Mouse (Mus musculus): ENCODE results near the gene Bcas1. TPM values are rescaled to one million over a fixed set of nuclear protein-coding genes. Genes with fewer than 3 reads are reported as not detected.

The Bcas1 gene
- polyA plus RNA-seq, 1 experiment from 2014 or later, result 0.48 TPM

DNA sequence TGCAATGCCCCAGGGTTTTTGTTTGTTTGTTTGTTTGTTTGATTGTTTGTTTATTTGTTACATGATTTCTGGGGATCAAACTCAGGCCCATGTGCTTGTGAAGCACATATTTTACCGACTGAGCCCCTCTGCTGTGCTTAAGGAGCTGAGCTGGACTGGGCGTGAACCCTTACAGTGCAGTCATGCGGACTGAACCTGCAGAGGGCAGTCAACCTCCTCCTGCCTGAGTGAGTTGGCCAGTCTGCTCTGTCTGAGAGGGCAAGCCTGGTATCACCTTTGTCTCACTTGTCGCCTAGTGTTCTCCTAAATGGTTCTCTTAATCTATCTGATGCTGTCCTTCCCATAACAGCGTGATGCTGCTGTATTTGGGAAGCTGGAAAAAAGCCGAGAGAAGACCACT is 4.5 kb upstream of the Bcas1 start:
- DNase-seq, result no peak
- Histone ChIP-seq H3K4me2 (ENCODE audit: low read depth, low read length) (no peak overlapping the region), H3K9ac (replicated peaks) (no peak overlapping the region), H3K4me1 (ENCODE audit: insufficient read depth) (no peaks in the 10 kb centered on the region), H3K27ac (ENCODE audit: low read depth) (no peak overlapping the region), H3K27me3 (ENCODE audit: insufficient read depth, low read length) (no peaks in the 10 kb centered on the region), H3K4me3 (ENCODE audit: low read depth, low read length) (no peak overlapping the region), H3K36me3 (replicated peaks; ENCODE audit: insufficient read depth, low read length) (no peaks in the 10 kb centered on the region), H3K9me3 (ENCODE audit: low read length) (no peaks in the 10 kb centered on the region)
- WGBS (ENCODE audit: insufficient replicate concordance), result 63% methylated on average over 6 of the region's 6 CpGs
- no peak for ATAC-seq
- TF ChIP-seq EP300 (IDR thresholded peaks at IDR 0.05; ENCODE audit: low read depth), result no peak
- TF ChIP-seq CTCF (IDR thresholded peaks at IDR 0.05; ENCODE audit: low read depth), result no peak

DNA sequence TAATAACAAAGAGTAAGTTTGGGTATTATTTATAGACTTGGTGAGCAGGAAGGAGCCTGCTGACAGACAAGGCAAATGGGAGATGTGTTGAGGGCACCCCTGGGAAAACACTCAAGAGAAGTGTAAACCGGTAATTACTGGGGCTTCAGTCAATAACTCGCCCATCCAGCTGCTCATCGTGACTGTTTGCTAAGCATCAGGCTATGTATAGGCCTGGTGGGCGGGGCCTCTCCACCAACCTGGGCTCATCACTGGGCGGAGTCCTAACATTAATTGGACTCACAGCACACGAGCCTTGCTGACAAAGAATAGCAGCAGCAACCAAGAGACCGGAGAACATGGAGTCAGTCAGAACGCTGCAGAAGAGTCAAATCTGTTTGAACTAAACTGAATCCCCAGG is 1.3 kb upstream of the Bcas1 start:
- ATAC-seq, result no peak
- no peaks in the 10 kb centered on the region for H3K9me3 ChIP-seq (ENCODE audit: low read length)
- no peaks in the 10 kb centered on the region for H3K27me3 ChIP-seq (ENCODE audit: insufficient read depth, low read length)
- no peak for DNase-seq
- H3K36me3 ChIP-seq (replicated peaks; ENCODE audit: insufficient read depth, low read length), result no peaks in the 10 kb centered on the region
- H3K4me2 ChIP-seq (ENCODE audit: low read depth, low read length), result no peak overlapping the region
- H3K9ac ChIP-seq (replicated peaks), result no peak overlapping the region
- no peaks in the 10 kb centered on the region for H3K4me1 ChIP-seq (ENCODE audit: insufficient read depth)
- TF ChIP-seq CTCF (IDR thresholded peaks at IDR 0.05; ENCODE audit: low read depth), result no peak
- no peak for TF ChIP-seq EP300 (IDR thresholded peaks at IDR 0.05; ENCODE audit: low read depth)
- WGBS (ENCODE audit: insufficient replicate concordance), result 57% methylated on average over 8 of the region's 8 CpGs
- H3K27ac ChIP-seq (ENCODE audit: low read depth), result no peak overlapping the region
- H3K4me3 ChIP-seq (ENCODE audit: low read depth, low read length), result no peak overlapping the region

DNA sequence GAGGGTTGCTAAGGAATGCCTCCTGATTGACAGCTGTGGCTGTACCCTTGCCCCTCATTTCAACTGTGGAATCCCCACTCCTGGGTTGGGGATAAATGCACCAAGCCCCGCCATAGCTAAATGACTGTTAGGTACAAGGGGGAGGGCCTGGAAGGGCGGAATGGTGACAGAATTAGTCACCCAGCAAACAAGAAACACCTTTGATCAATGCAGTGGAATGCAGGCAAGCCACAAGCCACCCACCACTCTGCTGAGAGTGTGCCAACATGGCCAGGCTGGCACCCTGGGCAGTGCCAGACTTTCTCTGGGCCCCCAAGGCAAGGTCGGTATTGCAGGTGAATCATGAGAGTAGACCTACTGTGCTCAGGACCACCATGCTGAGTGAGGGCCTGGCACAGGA is 3.5 kb downstream of the Bcas1 start:
- TF ChIP-seq CTCF (IDR thresholded peaks at IDR 0.05; ENCODE audit: low read depth), result no peak
- TF ChIP-seq EP300 (IDR thresholded peaks at IDR 0.05; ENCODE audit: low read depth), result no peak
- Histone ChIP-seq H3K27me3 (ENCODE audit: insufficient read depth, low read length) (no peaks in the 10 kb centered on the region), H3K9ac (replicated peaks) (no peak overlapping the region), H3K4me1 (ENCODE audit: insufficient read depth) (no peaks in the 10 kb centered on the region), H3K4me3 (ENCODE audit: low read depth, low read length) (no peak overlapping the region), H3K36me3 (replicated peaks; ENCODE audit: insufficient read depth, low read length) (no peaks in the 10 kb centered on the region), H3K27ac (ENCODE audit: low read depth) (no peak overlapping the region), H3K4me2 (ENCODE audit: low read depth, low read length) (no peak overlapping the region), H3K9me3 (ENCODE audit: low read length) (no peaks in the 10 kb centered on the region)
- no peak for DNase-seq
- WGBS (ENCODE audit: insufficient replicate concordance), result 67% methylated on average over 3 of the region's 3 CpGs
- no peak for ATAC-seq

DNA sequence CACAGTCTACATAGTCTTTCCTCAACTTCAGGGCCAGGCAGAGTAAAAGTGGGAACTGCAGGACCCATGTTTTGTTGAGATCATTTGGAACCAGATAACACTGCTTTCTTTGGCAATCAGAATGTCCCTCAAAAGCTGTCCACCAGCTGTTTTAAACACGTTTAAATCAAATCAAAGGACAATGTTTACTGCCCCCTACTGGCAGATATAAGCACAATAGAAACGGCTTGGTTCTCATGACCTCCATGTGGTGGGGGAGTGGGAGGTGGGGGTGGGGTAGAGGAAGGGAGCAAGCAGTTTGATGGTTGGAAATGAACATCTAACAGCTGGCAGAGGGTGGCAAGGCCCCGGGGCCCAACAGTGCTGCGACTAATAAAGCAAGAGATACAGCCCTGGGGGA is 5.7 kb downstream of the Bcas1 start:
- Histone ChIP-seq H3K9ac (replicated peaks) (no peak overlapping the region), H3K9me3 (ENCODE audit: low read length) (no peaks in the 10 kb centered on the region), H3K27ac (ENCODE audit: low read depth) (no peak overlapping the region), H3K36me3 (replicated peaks; ENCODE audit: insufficient read depth, low read length) (no peaks in the 10 kb centered on the region), H3K4me3 (ENCODE audit: low read depth, low read length) (no peak overlapping the region), H3K4me1 (ENCODE audit: insufficient read depth) (no peaks in the 10 kb centered on the region), H3K4me2 (ENCODE audit: low read depth, low read length) (no peak overlapping the region), H3K27me3 (ENCODE audit: insufficient read depth, low read length) (no peaks in the 10 kb centered on the region)
- ATAC-seq, result no peak
- no peak for DNase-seq
- peak; percentile 43 for TF ChIP-seq CTCF (IDR thresholded peaks at IDR 0.05; ENCODE audit: low read depth)
- TF ChIP-seq EP300 (IDR thresholded peaks at IDR 0.05; ENCODE audit: low read depth), result no peak
- 44% methylated on average over 4 of the region's 4 CpGs for WGBS (ENCODE audit: insufficient replicate concordance)

DNA sequence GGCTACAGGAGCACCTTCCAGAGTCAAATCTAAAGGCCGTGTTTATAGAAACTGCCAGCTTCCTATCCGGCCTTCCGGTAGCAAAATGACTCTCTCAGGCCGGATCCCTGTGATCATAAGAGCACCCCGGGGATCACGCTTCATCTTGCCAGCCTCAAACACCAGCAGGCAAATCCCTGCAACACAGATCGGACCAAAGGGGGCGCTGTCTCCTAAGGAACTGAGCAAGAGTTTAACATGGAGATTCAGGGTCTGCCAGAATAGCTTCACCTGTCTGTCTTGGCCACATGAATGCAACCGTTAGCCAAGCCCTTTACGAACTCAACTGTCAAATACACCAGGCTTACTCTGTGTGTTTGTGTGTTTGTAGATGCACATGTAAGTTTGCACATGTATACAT is 8.9 kb downstream of the Bcas1 start:
- no peaks in the 10 kb centered on the region for H3K9me3 ChIP-seq (ENCODE audit: low read length)
- no peaks in the 10 kb centered on the region for H3K4me1 ChIP-seq (ENCODE audit: insufficient read depth)
- no peak overlapping the region for H3K4me2 ChIP-seq (ENCODE audit: low read depth, low read length)
- ATAC-seq, result no peak
- H3K4me3 ChIP-seq (ENCODE audit: low read depth, low read length), result no peak overlapping the region
- H3K27ac ChIP-seq (ENCODE audit: low read depth), result no peak overlapping the region
- TF ChIP-seq CTCF (IDR thresholded peaks at IDR 0.05; ENCODE audit: low read depth), result peak; percentile 61
- no peak for TF ChIP-seq EP300 (IDR thresholded peaks at IDR 0.05; ENCODE audit: low read depth)
- 40% methylated on average over 10 of the region's 10 CpGs for WGBS (ENCODE audit: insufficient replicate concordance)
- DNase-seq, result peak; percentile 58
- no peaks in the 10 kb centered on the region for H3K27me3 ChIP-seq (ENCODE audit: insufficient read depth, low read length)
- H3K36me3 ChIP-seq (replicated peaks; ENCODE audit: insufficient read depth, low read length), result no peaks in the 10 kb centered on the region
- no peak overlapping the region for H3K9ac ChIP-seq (replicated peaks)

DNA sequence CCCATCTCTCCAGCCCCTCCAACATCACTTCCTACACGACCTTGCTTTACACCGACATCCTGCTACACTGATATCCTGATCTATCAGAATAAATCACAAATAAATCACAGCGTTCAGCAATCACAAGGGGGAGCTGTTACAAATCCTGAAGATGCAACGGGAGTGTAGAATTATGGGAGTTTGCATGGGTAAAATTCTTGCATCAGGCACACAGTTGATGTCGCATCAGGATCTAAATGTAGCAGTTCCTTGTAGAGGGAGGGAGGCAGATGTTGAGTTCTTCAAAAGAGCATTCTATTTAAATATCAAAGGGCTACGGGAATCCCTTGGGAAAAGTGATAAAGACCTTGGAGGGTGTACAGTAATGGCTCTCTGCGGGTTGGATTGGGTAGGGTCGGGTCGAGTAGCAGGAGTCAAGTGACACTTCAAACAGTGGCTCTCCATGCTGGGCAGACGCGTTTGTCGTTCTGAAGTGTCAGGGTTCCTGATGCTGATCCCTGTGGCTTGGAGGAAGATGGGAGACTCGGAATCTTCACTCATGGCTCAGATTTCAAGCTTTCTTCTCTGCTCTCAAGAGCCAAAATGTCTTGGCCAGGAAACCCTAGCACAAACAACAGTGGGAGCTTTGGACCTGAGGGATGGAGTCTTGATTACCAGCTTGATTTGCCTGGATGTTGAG is 16.0 kb downstream of the Bcas1 start:
- ATAC-seq, result no peak
- no peaks in the 10 kb centered on the region for H3K36me3 ChIP-seq (replicated peaks; ENCODE audit: insufficient read depth, low read length)
- no peak overlapping the region for H3K4me2 ChIP-seq (ENCODE audit: low read depth, low read length)
- no peak overlapping the region for H3K9ac ChIP-seq (replicated peaks)
- WGBS (ENCODE audit: insufficient replicate concordance), result 13% methylated on average over 13 of the region's 13 CpGs
- no peaks in the 10 kb centered on the region for H3K9me3 ChIP-seq (ENCODE audit: low read length)
- no peak overlapping the region for H3K4me3 ChIP-seq (ENCODE audit: low read depth, low read length)
- TF ChIP-seq EP300 (IDR thresholded peaks at IDR 0.05; ENCODE audit: low read depth) (no peak), CTCF (IDR thresholded peaks at IDR 0.05; ENCODE audit: low read depth) (no peak)
- no peaks in the 10 kb centered on the region for H3K4me1 ChIP-seq (ENCODE audit: insufficient read depth)
- peaks cover 3% of the 10 kb centered on the region; the same call in 1 of the 2 replicates for H3K27me3 ChIP-seq (ENCODE audit: insufficient read depth, low read length)
- no peak overlapping the region for H3K27ac ChIP-seq (ENCODE audit: low read depth)
- DNase-seq, result no peak
